Mouse (Mus musculus): Measurements from ENCODE around the gene Eftud2. TPM values are rescaled to one million over a fixed set of nuclear protein-coding genes. Genes with fewer than 3 reads are reported as not detected.

Eftud2 gene
- total RNA-seq, 2 experiments from 2014 or later = 135 to 138 TPM

DNA sequence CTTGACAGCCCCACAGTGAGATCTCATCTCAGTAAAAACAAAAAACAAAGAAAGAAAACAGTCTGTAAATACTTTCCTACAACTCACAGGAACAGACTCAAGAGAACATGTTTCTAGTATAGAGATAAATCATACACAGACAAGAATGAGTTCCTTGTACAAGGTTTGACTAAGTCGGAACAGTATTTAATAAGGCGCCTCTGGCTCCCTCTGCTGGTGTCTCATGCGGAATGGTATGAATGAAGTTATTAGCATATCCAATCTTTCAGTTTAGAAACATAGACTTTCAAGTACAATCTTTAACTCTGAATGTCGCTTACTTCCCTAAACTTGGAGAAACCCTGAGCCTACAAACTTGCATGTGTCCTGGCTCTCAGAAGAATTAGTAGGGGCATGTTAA, 16.5 kb downstream of the Eftud2 start:
- no peak overlapping the region for H3K27ac ChIP-seq
- TF ChIP-seq CTCF (IDR thresholded peaks at IDR 0.05) = peak; percentile 78
- intact Hi-C loops (cut with DNase I) = loop anchor here (1.0 kb wide), 2 partner anchors 90 to 125 kb away; no protein-coding TSS in a partner anchor
- no peak overlapping the region for H3K4me3 ChIP-seq
- DNase-seq (ENCODE audit: extremely low spot score in 1 of 2, low spot score in 2 of 2) = peak; percentile 62 to 63

DNA sequence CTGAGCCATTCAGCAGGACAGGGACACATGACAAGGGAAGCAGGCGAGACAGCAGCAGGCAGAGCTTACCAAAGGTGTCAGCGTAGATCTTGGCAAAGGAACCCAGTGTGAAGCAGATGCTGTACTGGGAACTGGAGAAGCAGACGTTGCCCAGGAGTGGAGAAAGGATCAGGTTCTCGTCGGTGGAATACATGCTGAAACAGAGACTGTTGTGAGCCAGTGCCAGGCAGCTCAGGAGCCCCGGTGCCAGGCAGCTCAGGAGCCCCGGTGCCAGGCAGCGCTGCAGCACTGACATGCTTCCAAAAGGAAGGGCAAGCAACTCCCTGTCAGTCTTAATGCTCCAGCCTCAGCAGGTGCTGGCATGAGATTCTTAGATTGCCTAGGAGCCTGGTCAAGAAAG, 20.9 kb downstream of the Eftud2 start:
- no peak overlapping the region for H3K4me3 ChIP-seq
- no peak for DNase-seq (ENCODE audit: extremely low spot score in 1 of 2, low spot score in 2 of 2)
- TF ChIP-seq CTCF (IDR thresholded peaks at IDR 0.05) = no peak
- H3K27ac ChIP-seq = peak overlapping the region; percentile 34
- intact Hi-C loops (cut with DNase I) = no loop called here

- intact Hi-C loops (cut with DNase I) = no loop called here
- Histone ChIP-seq H3K4me3 (no peak overlapping the region), H3K27ac (no peak overlapping the region)
- no peak for DNase-seq (ENCODE audit: extremely low spot score in 1 of 2, low spot score in 2 of 2)
- no peak for TF ChIP-seq CTCF (IDR thresholded peaks at IDR 0.05)
These were observed 21.8 kb downstream of the Eftud2 start for GRCm38 (mm10) chr11:102858951-102859350.

DNA sequence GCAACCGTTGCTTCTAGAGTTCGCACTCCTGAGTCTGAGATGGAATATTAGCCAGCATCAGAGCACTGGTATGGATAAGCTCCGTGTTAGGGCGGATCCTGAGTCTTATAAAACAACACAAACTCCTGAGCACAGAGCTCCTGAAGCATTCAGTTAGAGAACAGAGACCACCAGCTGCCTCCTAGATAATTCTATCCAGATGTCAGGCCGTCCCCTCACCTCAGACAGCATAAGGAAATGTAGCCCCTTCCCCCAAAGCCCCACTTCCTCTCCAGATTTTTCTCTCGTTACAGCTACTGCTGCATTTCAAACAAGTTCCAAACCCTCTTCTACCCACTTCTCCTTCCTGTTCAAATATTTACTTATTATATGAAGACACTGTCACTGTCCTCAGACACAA, 24.8 kb downstream of the Eftud2 start:
- no peak overlapping the region for H3K27ac ChIP-seq

DNA sequence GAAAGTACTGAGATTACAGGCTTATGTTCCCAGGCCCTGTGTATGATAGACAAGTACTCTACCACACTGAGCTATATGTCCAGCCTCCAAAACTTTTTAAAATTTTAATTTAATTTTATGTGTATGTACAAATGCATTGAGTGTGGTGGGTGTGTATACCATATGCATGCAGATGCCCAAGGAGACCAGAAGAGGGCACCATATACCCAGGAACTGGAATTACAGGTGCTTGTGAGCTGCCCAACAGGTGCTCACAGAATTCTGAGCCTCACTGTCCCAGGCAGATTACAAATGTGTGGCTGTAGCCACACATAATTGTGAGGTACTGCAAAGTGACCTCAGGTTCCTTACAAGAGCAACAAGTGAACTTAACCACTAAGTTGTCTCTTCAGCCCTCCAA, 27.0 kb downstream of the Eftud2 start:
- H3K4me3 ChIP-seq = no peak overlapping the region
- no peak for DNase-seq (ENCODE audit: extremely low spot score in 1 of 2, low spot score in 2 of 2)
- intact Hi-C loops (cut with DNase I) = no loop called here
- peak; percentile 50 for TF ChIP-seq CTCF (IDR thresholded peaks at IDR 0.05)
- no peak overlapping the region for H3K27ac ChIP-seq

More for the DNA sequence above, 24.8 kb downstream of the Eftud2 start:
- no peak for TF ChIP-seq CTCF (IDR thresholded peaks at IDR 0.05)
- intact Hi-C loops (cut with DNase I) = no loop called here
- no peak overlapping the region for H3K4me3 ChIP-seq
- DNase-seq (ENCODE audit: extremely low spot score in 1 of 2, low spot score in 2 of 2) = no peak

DNA sequence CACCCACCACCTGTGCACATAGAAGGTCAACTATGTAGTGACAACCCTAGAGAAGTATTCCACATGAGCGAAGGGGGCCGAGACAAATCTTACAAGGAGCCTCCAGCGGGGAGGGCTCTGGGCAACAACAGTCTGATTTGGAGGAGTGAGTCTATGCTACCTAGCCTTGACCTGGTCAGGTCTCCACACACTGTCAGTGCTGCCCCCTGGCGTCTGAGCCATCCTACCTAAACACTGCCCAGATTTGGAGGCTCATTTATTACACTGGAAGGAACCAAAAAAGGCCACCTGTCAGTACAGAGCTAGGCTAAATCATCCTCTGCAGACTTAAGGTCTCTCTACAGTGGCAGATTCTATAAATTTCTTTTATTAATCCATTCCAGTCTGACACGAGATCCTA, 28.9 kb downstream of the Eftud2 start:
- Histone ChIP-seq H3K27ac (no peak overlapping the region), H3K4me3 (no peak overlapping the region)
- peak; percentile 62 for TF ChIP-seq CTCF (IDR thresholded peaks at IDR 0.05)
- intact Hi-C loops (cut with DNase I) = loop anchor here (2.0 kb wide), 1 partner anchor 77 kb away; no protein-coding TSS in a partner anchor
- peak in 1 of 2 experiments; percentile 28 for DNase-seq (ENCODE audit: extremely low spot score in 1 of 2, low spot score in 2 of 2)

- Histone ChIP-seq H3K27ac (no peak overlapping the region), H3K4me3 (no peak overlapping the region)
- intact Hi-C loops (cut with DNase I) = no loop called here
- no peak for DNase-seq (ENCODE audit: extremely low spot score in 1 of 2, low spot score in 2 of 2)
- TF ChIP-seq CTCF (IDR thresholded peaks at IDR 0.05) = no peak
These were observed 34.9 kb downstream of the Eftud2 start for GRCm38 (mm10) chr11:102845926-102846325.

DNA sequence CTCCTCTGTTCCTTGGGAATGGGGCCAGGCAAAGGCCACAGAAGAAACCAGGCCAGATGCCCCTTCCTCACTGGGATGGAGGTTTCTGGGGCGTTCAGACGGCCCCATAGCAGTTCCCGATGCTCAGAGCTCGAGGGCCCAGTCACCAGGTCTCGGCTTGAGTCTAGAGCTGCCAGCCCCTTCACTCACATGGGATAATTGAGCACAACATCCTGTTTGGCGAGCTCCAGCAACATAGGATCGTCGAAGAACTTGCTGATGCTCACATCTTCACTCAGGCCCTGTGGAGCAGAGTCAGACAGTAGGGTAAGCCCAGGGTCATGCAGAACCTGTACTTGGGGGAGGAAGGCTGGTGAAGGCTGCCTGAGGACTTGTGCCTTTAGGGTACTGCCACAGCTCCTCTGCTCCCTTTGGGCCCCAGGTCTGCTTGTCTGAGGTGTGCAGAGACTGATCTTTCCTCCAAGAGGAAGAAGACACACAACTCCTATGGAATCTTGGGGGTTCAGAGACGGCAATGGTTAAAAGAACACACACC, 42.1 kb downstream of the Eftud2 start:
- no peak overlapping the region for H3K4me3 ChIP-seq
- no peak overlapping the region for H3K27ac ChIP-seq
- intact Hi-C loops (cut with DNase I) = no loop called here
- DNase-seq (ENCODE audit: extremely low spot score in 1 of 2, low spot score in 2 of 2) = no peak
- TF ChIP-seq CTCF (IDR thresholded peaks at IDR 0.05) = no peak

DNA sequence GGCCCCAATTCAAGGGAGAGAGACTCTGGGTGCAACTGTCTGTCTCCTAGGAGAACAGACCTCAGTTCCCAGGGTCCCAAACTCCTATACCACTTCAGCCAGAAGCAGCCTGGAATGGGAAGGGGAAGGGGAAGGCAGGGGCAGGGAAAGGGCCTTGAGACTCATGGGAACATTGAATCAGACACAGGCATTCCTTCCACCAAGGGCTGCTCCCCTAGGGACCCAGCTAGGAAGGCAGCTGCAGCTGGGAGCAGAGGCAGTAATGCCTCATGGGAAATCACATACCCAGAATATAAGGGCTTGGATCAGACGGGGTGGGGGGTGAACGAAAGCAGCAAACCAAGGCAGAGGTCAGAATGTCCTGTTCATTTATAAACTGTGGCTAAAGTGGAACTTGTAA, 42.7 kb downstream of the Eftud2 start:
- Histone ChIP-seq H3K27ac (no peak overlapping the region), H3K4me3 (no peak overlapping the region)
- intact Hi-C loops (cut with DNase I) = no loop called here
- no peak for DNase-seq (ENCODE audit: extremely low spot score in 1 of 2, low spot score in 2 of 2)
- no peak for TF ChIP-seq CTCF (IDR thresholded peaks at IDR 0.05)

GRCm38 (mm10) chr11:102837385-102837784, 43.4 kb downstream of the Eftud2 start:
- TF ChIP-seq CTCF (IDR thresholded peaks at IDR 0.05) = no peak
- no peak for DNase-seq (ENCODE audit: extremely low spot score in 1 of 2, low spot score in 2 of 2)
- Histone ChIP-seq H3K4me3 (no peak overlapping the region), H3K27ac (no peak overlapping the region)
- intact Hi-C loops (cut with DNase I) = no loop called here

DNA sequence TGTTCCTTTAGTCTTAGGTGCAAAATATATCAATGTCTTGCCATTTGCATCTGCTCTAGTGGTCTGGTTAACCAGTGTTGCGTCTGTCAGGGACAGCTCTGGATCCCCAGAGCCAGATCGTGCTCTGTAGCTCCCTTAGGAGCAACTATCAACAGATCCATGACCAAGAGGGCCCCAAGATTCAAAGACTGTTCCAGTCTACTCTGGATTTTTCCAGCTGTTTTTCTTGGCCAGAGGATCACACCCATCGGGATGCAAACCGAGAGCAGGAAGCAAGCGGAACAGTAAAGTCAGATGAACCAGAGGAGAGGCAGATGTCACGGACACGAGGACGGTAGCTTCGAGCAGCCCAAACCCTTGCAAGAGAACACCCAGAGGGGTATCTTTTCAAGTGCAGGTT, 44.6 kb downstream of the Eftud2 start:
- Histone ChIP-seq H3K4me3 (no peak overlapping the region), H3K27ac (no peak overlapping the region)
- no peak for TF ChIP-seq CTCF (IDR thresholded peaks at IDR 0.05)
- DNase-seq (ENCODE audit: extremely low spot score in 1 of 2, low spot score in 2 of 2) = no peak
- intact Hi-C loops (cut with DNase I) = no loop called here

DNA sequence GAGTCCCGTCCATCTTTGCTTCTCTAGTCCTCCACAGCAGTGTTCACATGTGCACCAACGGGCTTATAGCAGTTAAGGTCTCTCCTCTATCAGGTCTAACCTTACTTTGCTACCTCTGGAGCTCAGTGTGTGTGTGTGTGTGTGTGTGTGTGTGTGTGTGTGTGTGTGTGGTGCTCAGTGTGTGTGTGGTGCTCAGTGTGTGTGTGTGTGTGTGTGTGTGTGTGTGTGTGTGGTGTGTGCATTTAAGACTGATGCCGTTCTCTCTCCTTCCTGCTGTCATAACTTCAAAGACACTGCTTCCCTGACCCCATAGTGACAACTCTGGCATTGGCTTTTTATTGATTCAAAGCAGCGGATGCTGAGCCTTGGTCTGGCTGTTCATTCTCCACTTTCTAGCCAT, 45.2 kb downstream of the Eftud2 start, which contains the start of gene Higd1b:
Higd1b (plus strand) TSS at position 301 of the 400 bp plus-strand sequence.
- DNase-seq (ENCODE audit: extremely low spot score in 1 of 2, low spot score in 2 of 2) = no peak
- H3K4me3 ChIP-seq = no peak within 1 kb of the TSS; the same call in 1 of the 2 replicates
- no peak within 1 kb of the TSS for H3K27ac ChIP-seq
- intact Hi-C loops (cut with DNase I) = no loop called here
- no peak for TF ChIP-seq CTCF (IDR thresholded peaks at IDR 0.05)

DNA sequence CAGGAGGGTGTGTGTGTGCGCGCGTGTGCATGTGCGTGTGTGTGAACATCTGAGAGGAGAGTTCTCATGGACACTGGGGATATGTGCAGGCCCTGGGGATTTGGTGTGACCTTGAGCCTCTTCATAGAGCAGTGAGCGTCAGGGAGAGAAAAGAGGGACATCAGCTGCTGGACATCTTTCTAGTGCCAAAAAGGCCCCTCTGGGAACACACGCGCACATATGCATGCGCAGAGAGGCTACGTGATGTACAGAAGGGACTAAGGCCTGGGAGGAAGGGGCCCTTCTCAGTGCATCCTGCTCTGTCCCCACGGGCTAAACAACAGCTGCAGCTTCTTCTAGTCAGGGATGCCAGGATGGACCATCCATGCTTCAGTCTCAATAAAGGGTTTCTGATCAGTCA, 46.6 kb downstream of the Eftud2 start:
- TF ChIP-seq CTCF (IDR thresholded peaks at IDR 0.05) = no peak
- Histone ChIP-seq H3K27ac (no peak overlapping the region), H3K4me3 (no peak overlapping the region)
- DNase-seq (ENCODE audit: extremely low spot score in 1 of 2, low spot score in 2 of 2) = no peak
- intact Hi-C loops (cut with DNase I) = no loop called here
